In the genomic region with DNA sequence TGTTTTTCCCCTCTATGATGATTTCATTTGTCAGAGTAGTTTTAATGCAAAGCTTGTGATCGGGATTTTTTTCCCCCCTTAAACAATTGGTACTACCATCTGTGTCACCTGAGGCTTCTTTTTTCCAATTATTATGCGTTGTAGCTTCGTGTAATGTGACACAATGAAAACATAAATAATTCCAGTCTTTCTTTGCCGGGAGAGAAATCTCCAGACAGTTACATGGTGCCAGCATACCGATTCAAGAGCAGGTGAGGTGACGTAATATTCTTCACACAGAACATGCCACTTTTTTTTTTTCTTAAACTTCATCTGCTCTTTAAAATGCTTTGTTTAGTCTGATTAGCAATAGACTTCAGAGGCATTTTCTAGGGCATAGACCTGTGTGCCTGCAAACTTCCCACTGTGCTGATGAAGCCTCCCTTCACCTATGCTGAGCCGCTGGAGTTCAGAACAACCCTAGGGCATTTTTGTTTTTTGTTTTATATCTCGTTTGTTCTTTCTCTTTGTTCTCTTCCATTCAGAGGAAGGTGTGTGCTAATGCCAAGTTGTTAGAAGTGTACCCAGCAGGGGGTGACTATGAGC, we compare ENCODE assay signal across 19 mouse cellular contexts.
A peak's percentile ranks its signal among the peaks of the same experiment; 100 is the strongest.
DNase-seq lines count a peak whose midpoint lies in the region; ATAC-seq and TF ChIP-seq lines count a peak whose summit lies in the region.
"Had no signal": no experiment of that assay in that cellular context is flagged by ENCODE, and none has a peak within 500 bp of the region (broad histone marks: within the 10 kb centered on the region; RNA-seq: fewer than 3 reads in every experiment).

No protein-coding gene starts in this region.

- H3K4me3 ChIP-seq in forebrain, embryonic 14.5 days (ENCODE audit: low read depth, low read length), result no peak overlapping the region
- no peak overlapping the region for H3K4me3 ChIP-seq in forebrain, embryonic 10.5 days
- H3K4me3 ChIP-seq in layer of hippocampus, adult 2 months, result no peak overlapping the region
- no peak overlapping the region for H3K4me3 ChIP-seq in neural tube, embryonic 15.5 days (replicated peaks)
- H3K4me3 ChIP-seq: embryonic facial prominence, embryonic 15.5 days; heart, adult 2 months; intestine, embryonic 15.5 days; lung, embryonic 15.5 days had no signal

- H3K4me2 ChIP-seq in forebrain, embryonic 14.5 days (ENCODE audit: low read length), result no peak overlapping the region
- no peak overlapping the region for H3K4me2 ChIP-seq in neural tube, embryonic 15.5 days
- H3K4me2 ChIP-seq: embryonic facial prominence, embryonic 15.5 days; intestine, embryonic 15.5 days; lung, embryonic 15.5 days had no signal

- peak; percentile 33; the same call in 1 of the 2 replicates for TF ChIP-seq CTCF in layer of hippocampus, adult 2 months (conservative IDR thresholded peaks at IDR 0.05)

- no peaks in the 10 kb centered on the region for H3K9me3 ChIP-seq in forebrain, embryonic 14.5 days (replicated peaks; ENCODE audit: control insufficient read depth, low read length)
- no peaks in the 10 kb centered on the region for H3K9me3 ChIP-seq in forebrain, embryonic 10.5 days
- H3K9me3 ChIP-seq in neural tube, embryonic 15.5 days (replicated peaks), result no peaks in the 10 kb centered on the region
- H3K9me3 ChIP-seq: embryonic facial prominence, embryonic 15.5 days; intestine, embryonic 15.5 days; lung, embryonic 15.5 days had no signal

- no peak overlapping the region for H3K27ac ChIP-seq in forebrain, embryonic 14.5 days (ENCODE audit: low read depth, low read length)
- H3K27ac ChIP-seq in forebrain, embryonic 10.5 days, result no peak overlapping the region
- H3K27ac ChIP-seq in layer of hippocampus, adult 2 months, result no peak overlapping the region
- H3K27ac ChIP-seq in neural tube, embryonic 15.5 days (replicated peaks), result 0 out of 2 replicates have a peak overlapping the region, but pooled peaks have one; percentile 13
- H3K27ac ChIP-seq: embryonic facial prominence, embryonic 15.5 days; heart, adult 2 months; intestine, embryonic 15.5 days; liver, embryonic 14.5 days; lung, embryonic 15.5 days had no signal

- H3K9ac ChIP-seq in forebrain, embryonic 14.5 days (ENCODE audit: low read length), result no peak overlapping the region
- H3K9ac ChIP-seq in neural tube, embryonic 15.5 days (replicated peaks), result no peak overlapping the region
- H3K9ac ChIP-seq: embryonic facial prominence, embryonic 15.5 days; intestine, embryonic 15.5 days; liver, embryonic 14.5 days; lung, embryonic 15.5 days had no signal

- DNase-seq in forebrain, embryonic 14.5 days (ENCODE audit: low spot score), result peak; percentile 31
- DNase-seq in forebrain, embryonic 10.5 days (ENCODE audit: extremely low spot score, low spot score), result no peak
- no peak for DNase-seq in layer of hippocampus, adult 2 months (ENCODE audit: low spot score in 2 of 2)
- no peak for DNase-seq in layer of hippocampus, adult 8-10 months (ENCODE audit: low spot score in 2 of 2)
- peak; percentile 11 for DNase-seq in R1 (ENCODE audit: low read depth, low spot score)
- DNase-seq in adrenal gland, postnatal 4 days (ENCODE audit: low spot score in 2 of 2), result no peak
- DNase-seq: cerebellum, adult 9-11 months; gastrocnemius, postnatal 25 days; heart, adult 2 months; heart, postnatal 36 days; kidney, postnatal 4 days; lung, postnatal 4 days; retina, postnatal 1 day; right cerebral cortex, postnatal 4 days had no signal

- 0 out of 2 replicates have a peak, but pooled peaks have one; percentile 29 for ATAC-seq in forebrain, embryonic 14.5 days
- ATAC-seq in neural tube, embryonic 15.5 days (ENCODE audit: low FRiP score), result no peak
- ATAC-seq: intestine, embryonic 15.5 days had no signal

- no peaks in the 10 kb centered on the region for H3K27me3 ChIP-seq in forebrain, embryonic 14.5 days (replicated peaks; ENCODE audit: control insufficient read depth, insufficient read depth, low read length)
- no peaks in the 10 kb centered on the region for H3K27me3 ChIP-seq in forebrain, embryonic 10.5 days (ENCODE audit: poor library complexity, severe bottlenecking)
- H3K27me3 ChIP-seq in neural tube, embryonic 15.5 days (replicated peaks), result no peaks in the 10 kb centered on the region
- H3K27me3 ChIP-seq: embryonic facial prominence, embryonic 15.5 days; intestine, embryonic 15.5 days; lung, embryonic 15.5 days had no signal

- H3K36me3 ChIP-seq in forebrain, embryonic 14.5 days (ENCODE audit: control insufficient read depth, insufficient read depth, low read length), result no peaks in the 10 kb centered on the region
- H3K36me3 ChIP-seq in forebrain, embryonic 10.5 days (replicated peaks), result no peaks in the 10 kb centered on the region
- no peaks in the 10 kb centered on the region for H3K36me3 ChIP-seq in neural tube, embryonic 15.5 days
- H3K36me3 ChIP-seq: embryonic facial prominence, embryonic 15.5 days; intestine, embryonic 15.5 days; lung, embryonic 15.5 days had no signal

- H3K4me1 ChIP-seq in forebrain, embryonic 14.5 days (ENCODE audit: control insufficient read depth, insufficient read depth, low read length), result no peaks in the 10 kb centered on the region
- H3K4me1 ChIP-seq in forebrain, embryonic 10.5 days, result peaks cover 18% of the 10 kb centered on the region
- no peaks in the 10 kb centered on the region for H3K4me1 ChIP-seq in neural tube, embryonic 15.5 days
- H3K4me1 ChIP-seq: embryonic facial prominence, embryonic 15.5 days; intestine, embryonic 15.5 days; lung, embryonic 15.5 days had no signal

- WGBS in forebrain, embryonic 14.5 days, result 36% methylated on average over 8 of the region's 8 CpGs
- 69% methylated on average over 8 of the region's 8 CpGs for WGBS in forebrain, embryonic 10.5 days
- WGBS in neural tube, embryonic 15.5 days, result 44% methylated on average over 8 of the region's 8 CpGs

Comparison
In these comparisons a context has a peak if more than half of its experiments do, and no peak if none do; other contexts are left out.
1. DNase-seq: peak in forebrain, embryonic 14.5 days (single experiment) and R1 (single experiment); none in forebrain, embryonic 10.5 days (single experiment), layer of hippocampus, adult 2 months (0 of 2), layer of hippocampus, adult 8-10 months (0 of 2) and adrenal gland, postnatal 4 days (0 of 2).